Mouse (Mus musculus) frontal cortex, adult (tissue): ENCODE data around the gene Sidt2.

Experiments used
- ATAC-seq: cut with Nextera tagmentation; 2 replicates; pipeline ENCODE4 v1.9.2; 2017; ENCODE audit warnings: mild to moderate bottlenecking, moderate library complexity, mixed read lengths; ENCODE audit not compliant: low TSS enrichment

Gene Sidt2

DNA sequence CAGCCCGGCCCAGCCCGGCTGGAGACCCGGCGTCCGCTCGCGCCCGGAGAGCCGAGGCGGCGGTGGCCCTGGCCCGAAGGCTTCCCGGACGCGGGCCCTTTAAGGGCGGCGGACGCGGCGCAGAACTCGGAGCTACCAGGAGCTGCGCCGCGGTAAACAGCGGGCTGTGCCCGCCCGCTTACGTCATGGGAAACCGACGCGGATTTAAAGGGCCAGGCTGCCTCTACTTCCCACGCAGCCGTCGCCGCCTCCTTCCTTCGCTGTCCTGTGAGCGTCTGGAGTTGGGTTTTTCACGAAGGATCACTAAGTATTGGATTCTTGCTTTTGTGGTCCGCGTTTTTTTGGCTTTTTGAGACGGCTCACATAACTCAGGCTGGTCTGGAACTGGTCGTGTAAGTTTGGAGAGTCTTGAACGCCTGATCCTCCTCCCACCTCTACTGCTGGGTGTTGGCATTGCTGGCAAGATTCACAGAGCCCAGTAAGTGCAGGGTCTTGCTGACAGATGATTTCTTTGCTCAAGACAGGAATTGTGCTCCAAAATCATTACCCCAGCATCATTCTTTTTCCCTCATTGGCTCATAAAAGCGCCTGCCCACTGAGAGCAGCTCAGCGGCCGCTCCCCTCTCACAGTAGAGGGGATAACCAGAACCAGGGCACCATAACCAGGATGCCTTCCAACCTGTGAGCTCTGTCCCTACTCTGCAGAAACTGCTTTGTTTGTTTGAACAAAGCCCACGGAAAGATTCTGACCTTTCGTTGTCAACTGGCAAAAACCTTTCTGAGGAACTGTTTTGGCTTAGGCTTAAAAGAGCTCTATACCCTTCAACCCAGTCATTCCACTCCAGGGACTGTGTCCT, at the start of gene Sidt2:
Gene Sidt2 (minus strand): TSS at position 152 of the 857 bp plus-strand sequence.
- peak; percentile 89 for ATAC-seq

DNA sequence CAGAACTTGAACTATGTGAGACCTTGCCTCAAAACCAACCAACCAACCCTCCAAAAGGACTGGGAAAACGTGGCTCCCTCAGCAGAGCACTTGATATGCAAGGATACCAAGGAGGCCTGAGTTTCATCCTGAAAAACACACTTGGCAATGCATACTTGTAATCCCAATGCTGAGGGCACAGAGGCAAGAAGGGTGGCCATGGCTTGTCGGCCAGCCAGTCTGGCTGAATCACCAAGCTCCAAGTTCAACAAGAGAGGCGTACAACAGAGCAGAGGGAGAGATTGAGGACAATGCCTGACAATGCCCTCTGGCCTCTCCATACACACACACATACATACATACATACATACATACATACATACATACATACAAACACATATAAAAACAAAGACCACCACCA, 49.5 kb upstream of the Sidt2 start:
- no peak for ATAC-seq

DNA sequence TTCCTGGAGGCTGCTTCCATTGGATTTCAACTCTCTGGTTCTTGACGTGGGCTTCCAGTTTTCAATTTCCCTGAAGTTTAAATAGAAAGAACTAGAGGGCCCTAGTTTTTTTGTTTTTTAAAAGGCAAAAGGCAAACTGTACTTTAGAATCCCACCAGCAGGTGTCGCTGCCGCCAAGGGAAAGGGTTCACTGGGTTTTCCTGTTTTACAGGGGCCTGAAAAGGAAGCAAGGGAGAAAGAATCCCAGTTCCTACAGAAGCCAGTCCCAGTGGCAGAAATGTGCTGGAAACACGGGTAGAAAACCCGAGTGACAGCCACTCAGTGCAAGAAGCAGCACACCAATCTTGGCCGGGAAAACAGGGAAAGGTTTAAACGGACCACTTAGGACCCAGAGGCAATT, 48.7 kb upstream of the Sidt2 start:
- peak; percentile 64; the same call in 1 of the 2 replicates for ATAC-seq

DNA sequence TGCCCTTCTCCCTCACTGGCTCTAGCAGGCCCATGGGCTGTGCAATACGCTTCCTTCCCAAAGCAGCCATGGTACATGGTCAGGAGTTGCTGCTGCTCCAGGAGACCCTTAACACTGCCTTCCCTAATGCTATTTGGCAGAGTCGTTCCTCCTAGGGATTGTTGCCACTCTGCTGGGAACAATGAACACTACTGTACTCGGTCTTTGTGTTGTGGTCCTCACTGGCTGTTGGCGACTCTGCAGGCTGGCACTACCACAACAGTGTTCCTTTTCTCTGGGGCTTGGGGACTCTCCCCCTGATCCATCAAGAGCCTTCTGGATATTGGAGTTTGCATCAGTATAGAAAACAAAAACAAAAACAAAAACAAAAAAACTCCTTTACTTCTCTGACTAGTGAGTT, 44.0 kb upstream of the Sidt2 start:
- peak; percentile 47; the same call in 1 of the 2 replicates for ATAC-seq

DNA sequence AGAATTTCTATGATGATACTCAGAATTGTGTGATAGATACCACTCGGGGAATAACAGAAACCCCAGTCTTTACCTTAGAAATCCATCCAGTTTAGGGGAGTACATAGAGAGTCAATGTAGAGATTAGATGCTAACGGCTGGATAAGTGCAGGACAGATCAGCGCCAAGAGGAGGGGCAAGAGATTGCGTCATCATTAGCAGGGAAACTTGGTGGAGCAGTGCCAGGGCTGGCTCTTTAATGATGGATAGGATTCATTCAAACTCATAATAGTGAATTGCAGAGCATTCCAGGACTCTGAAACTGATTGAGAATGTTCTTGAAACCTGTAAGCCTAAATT, 30.1 kb upstream of the Sidt2 start:
- peak; percentile 51; the same call in 1 of the 2 replicates for ATAC-seq

DNA sequence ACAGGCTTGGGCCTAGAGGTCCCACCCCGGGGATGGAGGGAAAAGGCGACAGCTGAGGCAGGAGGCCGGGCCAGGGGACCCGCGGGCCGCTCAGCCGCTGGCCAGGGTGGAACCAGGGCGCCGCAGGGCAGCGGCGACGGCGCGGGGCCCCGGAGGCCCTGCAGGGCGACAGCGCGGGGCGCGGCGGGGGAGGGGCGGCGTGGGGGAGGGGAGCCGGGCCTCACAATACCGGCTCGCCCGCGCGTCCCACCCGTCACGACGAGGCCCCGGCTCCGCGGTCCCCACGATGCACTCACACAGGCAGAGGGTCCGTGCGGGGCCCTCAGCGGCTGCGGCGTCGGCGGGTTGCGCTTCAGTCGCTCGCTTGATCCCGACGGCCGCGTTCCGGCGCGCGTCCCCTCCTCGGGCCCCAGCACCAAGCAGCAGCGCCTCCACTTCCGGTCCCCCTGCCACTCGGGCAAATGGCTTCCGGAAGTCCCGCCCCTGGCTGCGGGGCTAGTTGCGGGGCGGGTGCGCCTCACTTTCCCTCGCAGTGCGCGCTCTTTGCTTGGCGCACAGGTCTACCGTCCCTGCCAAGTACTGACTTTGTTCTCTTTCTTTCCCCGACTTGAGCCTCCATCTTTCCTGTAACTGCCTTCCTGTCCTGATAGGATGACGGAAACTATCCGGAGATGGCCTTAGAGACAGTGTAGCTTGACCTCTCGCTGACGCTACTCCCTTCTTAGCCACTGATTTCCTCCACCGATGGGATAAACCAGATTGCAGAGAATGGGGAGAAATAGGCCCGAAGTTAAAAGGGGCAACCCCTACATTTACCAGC, 29.6 kb upstream of the Sidt2 start:
- ATAC-seq, result peak; percentile 97

DNA sequence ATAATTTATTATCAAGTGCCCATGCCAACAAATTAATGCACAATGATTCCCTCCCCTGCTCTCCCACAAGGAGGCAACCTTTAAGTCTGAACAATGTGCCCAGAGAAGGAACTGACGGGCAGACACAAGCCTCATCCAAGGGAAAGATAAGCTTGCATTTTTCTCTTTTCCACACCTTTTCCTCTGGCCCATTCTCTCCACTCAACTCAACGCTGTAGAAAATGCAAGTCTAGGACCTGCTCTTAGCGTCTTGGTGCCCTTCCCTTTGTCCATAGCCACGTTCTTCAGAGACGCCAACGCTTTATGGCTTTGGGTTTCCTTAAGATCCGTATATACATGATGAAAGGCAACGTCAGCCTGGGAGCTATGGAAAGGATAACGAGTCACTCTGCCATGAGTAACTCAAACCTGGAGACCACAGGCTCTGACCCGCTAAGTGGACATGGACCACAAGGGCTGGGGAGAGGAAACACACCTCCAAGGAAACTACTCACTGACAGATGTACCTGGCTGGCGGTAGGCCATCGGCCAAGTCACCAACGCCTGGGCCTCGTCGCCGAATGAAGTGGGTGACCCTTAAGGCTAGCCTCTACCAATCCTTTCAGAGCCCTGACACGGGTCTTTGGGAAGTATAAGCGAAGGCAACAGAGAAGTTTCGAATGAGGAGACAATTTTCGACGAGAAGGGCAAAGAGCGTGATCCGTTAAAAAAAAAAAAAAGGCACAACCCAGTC, 28.8 kb upstream of the Sidt2 start:
- no peak for ATAC-seq

DNA sequence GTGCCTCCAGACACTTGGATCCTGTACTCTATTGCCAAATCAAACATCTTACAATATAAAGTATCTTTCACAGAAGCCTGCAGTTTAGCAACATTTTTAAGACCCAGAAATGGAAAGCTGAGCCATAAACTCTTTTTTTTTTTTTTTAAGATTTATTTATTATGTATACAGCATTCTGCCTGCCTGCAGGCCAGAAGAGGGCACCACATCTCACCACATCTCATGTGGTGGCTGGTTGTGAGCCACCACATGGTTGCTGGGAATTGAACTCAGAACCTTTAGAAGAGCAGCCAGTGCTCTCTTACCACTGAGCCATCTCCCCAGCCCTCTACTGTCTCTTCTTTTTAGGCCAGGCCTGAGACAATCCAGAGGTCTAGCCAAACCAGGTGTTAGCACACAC, 26.3 kb upstream of the Sidt2 start:
- no peak for ATAC-seq

DNA sequence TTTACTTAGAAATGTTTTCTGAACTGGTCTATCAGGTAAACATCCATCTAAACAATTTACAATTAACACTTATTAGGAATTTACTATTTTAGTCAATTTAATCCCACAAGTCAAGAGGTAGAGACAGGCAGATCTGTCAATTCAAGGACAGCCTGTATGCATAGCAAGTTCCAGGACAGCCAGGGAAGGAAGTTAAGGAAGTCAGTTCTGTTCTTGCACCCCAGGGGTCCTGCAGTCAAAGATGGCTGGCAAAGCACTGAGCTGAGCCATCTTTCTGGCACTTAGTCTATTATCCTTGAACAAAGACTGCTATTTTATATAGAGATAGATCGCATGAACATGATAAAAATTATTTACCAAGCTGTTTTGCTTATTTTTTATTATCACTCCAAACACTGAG, 25.6 kb upstream of the Sidt2 start:
- ATAC-seq, result no peak

DNA sequence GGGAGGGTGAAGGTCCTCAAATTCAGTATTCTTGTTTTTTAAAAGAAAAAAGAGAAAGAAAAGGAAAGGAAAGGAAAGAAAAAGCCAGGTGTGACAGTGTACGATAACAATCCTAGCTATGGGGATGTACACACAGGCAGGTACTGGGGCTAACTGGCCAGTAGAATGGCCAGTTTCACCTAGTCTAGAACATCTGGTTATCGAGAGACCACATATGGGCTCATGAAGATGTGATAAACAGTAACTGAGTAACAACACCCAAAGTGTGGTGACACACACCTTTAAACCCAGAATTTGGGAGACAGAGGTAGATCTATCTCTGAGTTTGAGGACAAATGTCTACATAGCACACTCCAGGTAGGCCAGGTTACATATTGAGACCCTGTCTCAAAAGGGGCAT, 24.7 kb upstream of the Sidt2 start:
- no peak for ATAC-seq

DNA sequence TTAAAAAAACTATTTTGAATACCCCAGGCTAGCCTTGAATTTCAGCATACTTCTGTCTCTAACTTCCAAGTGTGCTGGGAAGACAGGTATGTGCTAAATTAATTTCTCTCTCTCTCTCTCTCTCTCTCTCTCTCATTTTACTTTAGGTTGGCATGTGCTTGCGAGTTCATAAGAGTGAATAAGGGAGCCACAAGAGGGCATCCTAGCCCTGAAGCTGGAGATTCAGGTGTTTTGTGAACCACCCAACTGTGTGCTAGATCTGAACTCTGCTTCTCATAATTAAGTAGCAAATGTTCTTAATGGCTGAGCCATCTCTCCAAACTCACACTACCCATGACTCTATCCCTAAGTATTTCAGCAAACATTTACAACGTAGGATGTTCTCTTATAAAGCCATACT, 21.8 kb upstream of the Sidt2 start:
- no peak for ATAC-seq

DNA sequence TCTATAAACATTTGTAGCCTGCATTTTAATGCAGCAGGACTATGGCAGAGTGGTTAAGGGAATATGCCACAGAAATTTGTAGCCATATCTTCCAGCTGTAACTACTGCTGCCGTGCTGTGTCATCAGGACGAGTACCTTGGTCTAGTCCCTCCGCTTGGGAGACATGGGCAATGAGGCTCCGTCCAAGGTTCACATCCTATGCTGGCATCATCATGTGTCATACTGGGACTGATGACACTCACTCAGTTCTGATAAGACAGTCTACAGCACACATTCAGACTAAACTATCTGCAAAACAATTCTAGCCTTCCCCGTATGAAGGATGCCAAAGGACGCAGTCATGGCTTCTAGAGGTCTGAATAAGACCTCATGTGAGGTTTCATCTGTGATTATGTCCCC, 8.5 kb upstream of the Sidt2 start:
- no peak for ATAC-seq

DNA sequence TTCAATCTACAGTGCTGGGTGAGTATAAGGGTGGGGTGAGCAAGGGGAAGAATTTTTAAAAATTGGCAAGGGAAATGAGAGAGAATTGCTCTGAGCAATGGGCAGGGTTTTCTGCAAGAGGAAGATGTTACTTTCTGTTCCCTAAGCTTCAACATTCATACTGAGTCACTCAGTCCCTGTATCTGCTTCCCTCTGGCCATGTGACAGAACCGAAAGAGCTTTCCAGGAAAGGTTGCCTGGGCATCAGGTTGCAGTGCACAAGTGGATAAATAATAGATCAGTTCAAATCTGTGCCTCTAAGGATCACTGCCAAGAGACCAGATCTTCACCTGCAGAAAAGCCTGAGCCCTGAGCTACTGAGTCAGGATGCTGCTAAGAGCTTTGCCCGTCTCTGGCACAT, 6.8 kb upstream of the Sidt2 start:
- ATAC-seq, result peak; percentile 61

DNA sequence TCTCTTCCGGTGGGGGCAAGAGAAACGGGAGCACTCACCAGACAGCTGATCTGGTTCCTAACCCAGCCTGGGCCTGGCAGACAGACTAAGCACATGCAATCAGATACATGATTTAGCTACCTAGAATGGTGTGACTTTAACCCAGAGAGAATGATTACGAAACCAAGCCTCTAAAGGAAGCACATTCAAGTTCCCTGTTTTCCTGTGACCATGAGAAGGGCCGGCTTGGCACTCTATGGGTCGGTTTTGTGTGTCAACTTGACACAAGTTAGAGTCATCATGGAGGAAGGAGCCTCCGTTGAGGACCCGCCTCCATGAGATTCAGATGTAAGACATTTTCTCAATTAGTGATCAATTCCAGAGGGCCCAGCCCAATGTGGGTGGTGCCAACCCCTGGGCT, 4.6 kb upstream of the Sidt2 start:
- no peak for ATAC-seq

DNA sequence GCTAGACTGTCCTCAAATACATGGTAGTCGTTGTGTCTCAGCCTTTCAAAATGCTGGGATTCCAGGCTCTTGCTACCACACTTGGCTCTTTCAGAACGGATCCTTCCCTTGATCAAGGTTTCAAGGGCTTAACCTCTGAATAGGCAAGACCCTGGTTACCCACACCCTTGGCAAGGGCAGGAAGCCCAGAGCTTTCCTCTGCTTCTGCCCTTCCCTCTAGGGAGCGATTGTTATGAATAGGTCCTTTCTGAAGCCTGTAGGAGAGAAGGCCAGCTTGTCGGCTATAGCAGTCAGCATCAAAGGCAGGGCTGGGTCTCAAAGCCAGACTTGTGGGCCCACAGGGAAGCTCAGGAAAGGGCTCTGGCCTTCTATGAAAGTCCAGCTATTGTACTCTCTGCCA, 3.8 kb upstream of the Sidt2 start:
- ATAC-seq, result no peak

DNA sequence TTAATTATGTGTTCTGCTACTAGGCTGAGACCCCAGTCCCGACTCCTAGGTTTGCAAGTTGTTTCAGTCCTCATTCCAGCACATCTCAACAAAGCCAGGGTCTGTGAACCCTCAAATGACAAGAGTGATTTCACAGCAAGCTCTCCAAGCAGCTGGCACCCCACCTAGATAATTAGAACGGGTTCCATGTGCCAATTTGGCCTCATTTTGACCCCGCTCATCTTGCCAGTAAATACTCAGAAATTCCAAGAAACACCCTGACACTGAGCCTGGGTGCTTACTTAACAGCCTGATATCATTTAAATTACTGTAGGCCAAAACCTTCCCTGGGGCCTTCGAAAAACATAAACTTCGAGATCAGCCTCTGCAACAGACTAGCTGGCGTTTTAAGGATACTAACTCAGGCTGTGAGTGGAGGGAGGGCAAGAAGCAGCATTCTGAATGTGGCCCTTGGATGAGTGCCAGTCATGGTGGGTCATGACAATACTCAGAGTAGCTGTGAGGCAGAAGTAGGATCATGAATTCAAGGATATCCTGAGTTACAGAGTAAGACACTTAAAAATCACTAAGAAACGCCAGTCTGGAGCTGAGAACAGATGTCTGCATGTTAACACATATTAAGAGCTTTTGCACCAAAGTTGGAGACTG, 3.1 kb upstream of the Sidt2 start:
- no peak for ATAC-seq

DNA sequence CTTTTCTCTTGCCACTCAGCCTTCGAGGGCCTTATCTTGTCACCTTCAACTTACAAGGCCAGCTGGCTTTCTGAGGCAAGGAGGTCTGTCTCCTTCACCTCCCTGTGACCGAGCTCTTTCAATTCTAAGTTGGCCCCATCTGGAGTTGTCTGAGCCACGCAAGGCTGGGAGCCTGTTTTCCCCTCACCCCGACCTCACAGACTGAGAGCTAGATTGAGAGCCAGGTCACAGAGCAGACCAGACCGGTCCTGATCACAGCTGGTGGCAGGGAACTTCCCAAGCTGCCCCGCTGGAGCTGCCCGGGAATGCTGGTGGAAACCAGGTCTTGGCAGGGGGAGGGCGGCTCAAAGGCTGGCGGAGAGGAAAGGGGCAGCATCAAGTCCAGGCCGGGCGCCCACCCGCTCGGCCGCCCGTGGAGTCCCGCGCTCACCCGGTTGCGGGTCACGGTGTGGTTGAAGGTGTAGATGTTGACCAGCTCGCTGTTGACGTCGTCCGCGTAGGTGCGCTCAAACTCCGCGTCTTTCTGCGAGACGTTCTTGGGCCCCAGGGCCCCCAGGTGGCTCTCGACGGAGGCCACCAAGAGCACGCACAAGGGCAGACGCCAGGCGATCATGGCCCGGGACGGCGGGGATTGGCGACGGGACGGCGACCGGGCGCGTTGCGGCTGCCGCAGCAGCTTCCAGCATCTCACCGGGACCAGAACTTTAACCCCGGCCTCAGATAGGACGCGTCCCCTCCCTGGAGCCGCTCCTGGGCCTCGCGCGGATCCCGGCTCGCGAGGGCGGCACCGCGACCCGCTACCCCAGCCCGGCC, 558 bp downstream of the Sidt2 start:
- peak; percentile 56 for ATAC-seq

DNA sequence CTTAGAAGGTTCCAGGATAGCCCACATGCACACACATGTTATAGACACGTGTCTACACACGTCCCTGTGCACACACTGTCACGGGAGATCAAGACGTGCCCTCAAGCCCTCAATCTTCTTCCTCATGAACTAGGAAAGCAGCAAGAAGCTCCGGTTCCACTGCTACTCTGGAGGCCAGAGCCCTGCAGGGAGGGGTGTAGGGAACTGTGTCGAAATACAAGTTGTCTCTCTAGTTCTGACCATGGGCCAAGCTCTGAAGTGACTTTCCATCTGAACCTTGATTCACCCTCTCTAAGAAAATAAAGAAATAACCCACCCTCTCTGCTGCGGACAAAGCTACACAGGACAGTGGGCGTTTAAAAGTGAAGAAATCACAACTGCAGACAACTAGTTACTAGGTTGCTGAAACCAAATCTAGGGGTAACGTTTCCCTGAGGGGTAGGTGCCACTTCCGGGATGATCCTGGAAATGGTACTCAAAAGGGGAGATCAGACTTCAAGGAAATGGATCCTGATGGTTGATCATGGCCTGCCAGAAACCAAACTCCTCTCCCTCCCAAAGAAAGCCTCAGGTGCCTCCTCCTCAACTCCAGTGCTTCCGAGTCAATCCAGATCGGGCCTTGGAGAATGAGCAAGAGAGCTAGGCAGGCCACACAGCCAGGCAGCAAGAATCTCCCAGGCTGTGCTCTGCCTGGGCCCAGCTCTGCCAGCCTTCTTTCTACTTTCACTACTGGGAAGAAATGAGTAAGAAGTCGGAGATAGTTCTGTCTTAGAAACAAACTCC, 1.4 kb downstream of the Sidt2 start:
- ATAC-seq, result no peak

DNA sequence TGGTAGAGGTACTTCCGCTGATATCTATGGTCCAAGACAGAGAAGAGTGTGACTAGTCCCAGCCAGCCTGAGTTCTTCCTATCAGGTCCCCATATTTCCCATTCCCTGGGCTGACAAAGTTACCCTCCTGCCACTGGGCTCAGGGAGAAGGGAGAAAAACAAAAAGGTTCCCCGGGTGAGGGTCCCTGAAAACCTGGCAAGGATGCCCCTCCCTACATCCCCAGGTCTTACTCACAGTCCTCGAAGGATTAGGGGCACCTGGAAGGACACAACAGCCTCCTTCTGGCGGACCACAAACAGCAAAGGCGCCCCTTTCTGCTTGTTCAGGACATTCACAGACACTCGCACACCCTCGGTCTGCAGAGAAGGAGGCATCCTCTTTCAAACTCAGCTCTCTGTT, 2.2 kb downstream of the Sidt2 start:
- ATAC-seq, result no peak

DNA sequence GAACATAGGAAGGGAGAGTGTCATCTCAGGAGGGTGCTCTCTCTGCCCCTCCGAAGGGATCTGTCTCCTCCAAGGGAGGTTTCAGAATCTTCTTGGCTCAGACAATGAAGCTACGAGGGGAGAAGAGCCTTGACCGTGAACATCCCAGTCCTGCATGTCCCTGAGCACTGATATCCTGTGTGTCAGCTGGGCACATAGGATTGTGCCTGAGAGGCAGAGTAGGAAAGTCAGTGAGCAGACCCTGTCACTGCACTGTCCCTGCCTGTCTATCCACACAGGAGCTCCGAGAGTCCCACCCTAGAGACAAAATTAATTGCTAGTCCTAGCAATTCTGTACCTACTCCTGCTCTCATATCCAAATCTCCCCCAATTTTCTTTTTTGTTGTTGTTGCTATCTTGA, 3.0 kb downstream of the Sidt2 start:
- no peak for ATAC-seq

DNA sequence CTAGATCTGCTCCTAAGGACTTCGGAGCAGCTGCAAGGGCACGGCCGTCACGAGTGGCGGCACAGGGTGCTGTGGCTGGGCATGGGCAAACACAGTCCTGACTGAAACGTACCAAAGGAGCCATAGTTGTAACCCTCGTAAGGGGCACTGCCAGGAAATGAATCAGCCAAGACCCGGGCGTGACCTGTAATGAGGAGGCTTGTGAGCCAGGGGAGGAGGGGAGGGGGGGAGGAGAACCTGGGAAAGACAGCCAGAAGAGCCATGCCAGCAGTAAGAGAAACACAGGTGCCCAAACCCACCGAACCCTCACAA, 8.2 kb downstream of the Sidt2 start:
- ATAC-seq, result no peak
